Mouse (Mus musculus) heart, adult 18-20 months (tissue): ENCODE results near the gene Gm15262. TPM values are rescaled to one million over a fixed set of nuclear protein-coding genes. Genes with fewer than 3 reads are reported as not detected.
"Not testable (repeated sequence)": the region's sequence is repeated elsewhere in the genome, so short reads cannot be mapped to it uniquely, and the experiment has no call there.

Experiments used
- DNase-seq, 2 experiments: peaks; one replicate each; pipeline ENCODE4 v3.0.0; 2021 to 2022; ENCODE audit warnings: mixed read lengths in 1 of 2
- long read RNA-seq, 2 experiments: library from polyadenylated mRNA; stranded (forward); transcript quantifications; one replicate each; pipeline ENCODE4 v2.0.0; 2021
- total RNA-seq, 2 experiments: library from RNA; stranded (reverse); gene quantifications; 2 replicates each; pipeline ENCODE4 v1.2.3; 2021

The Gm15262 gene
- not detected for total RNA-seq
- long read RNA-seq, experiment 1, result 0 reads
- long read RNA-seq, experiment 2, result 0 reads

- not testable (repeated sequence) for DNase-seq
These were observed at the start of gene Gm15262 for GRCm38 (mm10) chrX:161287156-161287555. Gene Gm15262, plus strand, starts transcription at chrX:161287456.

- DNase-seq, result no peak
These were observed 20.9 kb downstream of the Gm15262 start for GRCm38 (mm10) chrX:161308131-161308530.

- DNase-seq, result no peak
These were observed 29.2 kb downstream of the Gm15262 start for GRCm38 (mm10) chrX:161316443-161316842.

GRCm38 (mm10) chrX:161370927-161371326 lies 83.7 kb downstream of the Gm15262 start:
- DNase-seq, result no peak

- no peak for DNase-seq
These were observed 84.2 kb downstream of the Gm15262 start for GRCm38 (mm10) chrX:161371461-161371860.

- no peak for DNase-seq
These were observed 88.3 kb downstream of the Gm15262 start for GRCm38 (mm10) chrX:161375568-161375967.

GRCm38 (mm10) chrX:161385791-161386190 lies 98.5 kb downstream of the Gm15262 start:
- peak in 1 of 2 experiments; percentile 70 for DNase-seq

GRCm38 (mm10) chrX:161387942-161388341 lies 100.7 kb downstream of the Gm15262 start:
- no peak for DNase-seq

- peak; percentile 35 to 83 for DNase-seq
These were observed 111.9 kb downstream of the Gm15262 start for GRCm38 (mm10) chrX:161399110-161399509.

GRCm38 (mm10) chrX:161411151-161411550 lies 123.9 kb downstream of the Gm15262 start:
- no peak for DNase-seq

Other genes starting within 250 kb of the Gm15262 start
- gene Scml2, start 170.3 kb upstream of the Gm15262 start, total RNA-seq, result under 1 TPM; 0.22 to 0.51 TPM